Mouse (Mus musculus) lung, adult 2 months (tissue): ENCODE results near the gene Flywch1.

ENCODE experiments used
- CTCF ChIP-seq: fragments of 200-500 bp; IDR thresholded peaks from 2 replicates; pipeline ENCODE4 v1.5.1; 2011; ENCODE audit warnings: mild to moderate bottlenecking, low read length, control low read depth; ENCODE audit not compliant: insufficient read depth
- POLR2A ChIP-seq: fragments of 200-500 bp; IDR thresholded peaks from 2 replicates; pipeline ENCODE4 v1.6.1; 2011; ENCODE audit warnings: low read depth, mild to moderate bottlenecking, control low read depth, low read length, borderline replicate concordance; ENCODE audit errors: extremely low read depth

DNA sequence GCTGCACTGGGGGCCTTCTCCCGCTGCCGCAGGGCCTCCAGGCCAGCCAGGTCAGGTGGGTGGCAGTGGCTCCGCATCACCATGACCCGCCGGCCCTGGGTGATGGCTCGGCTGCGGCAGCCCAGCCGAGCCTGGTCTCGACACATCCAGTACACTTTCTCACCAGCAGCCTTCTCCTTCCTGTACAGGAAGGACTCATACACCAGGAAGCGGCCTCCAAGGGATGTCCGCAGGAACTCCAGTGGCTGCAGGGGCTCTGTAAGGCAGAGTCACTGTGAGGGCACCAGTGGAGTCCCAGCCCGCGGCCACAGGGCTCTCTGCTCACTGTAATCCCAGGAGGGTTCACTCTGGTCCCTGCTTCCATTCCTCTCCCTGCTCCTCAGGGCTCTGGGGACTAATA, 15.7 kb downstream of the Flywch1 start:
- TF ChIP-seq CTCF = no peak
- TF ChIP-seq POLR2A = no peak
